Mouse (Mus musculus): ENCODE data around the gene Zcchc7. TPM values are rescaled to one million over a fixed set of nuclear protein-coding genes. Genes with fewer than 3 reads are reported as not detected.

Gene Zcchc7
- polyA plus RNA-seq, 1 experiment, result 3.5 TPM

DNA sequence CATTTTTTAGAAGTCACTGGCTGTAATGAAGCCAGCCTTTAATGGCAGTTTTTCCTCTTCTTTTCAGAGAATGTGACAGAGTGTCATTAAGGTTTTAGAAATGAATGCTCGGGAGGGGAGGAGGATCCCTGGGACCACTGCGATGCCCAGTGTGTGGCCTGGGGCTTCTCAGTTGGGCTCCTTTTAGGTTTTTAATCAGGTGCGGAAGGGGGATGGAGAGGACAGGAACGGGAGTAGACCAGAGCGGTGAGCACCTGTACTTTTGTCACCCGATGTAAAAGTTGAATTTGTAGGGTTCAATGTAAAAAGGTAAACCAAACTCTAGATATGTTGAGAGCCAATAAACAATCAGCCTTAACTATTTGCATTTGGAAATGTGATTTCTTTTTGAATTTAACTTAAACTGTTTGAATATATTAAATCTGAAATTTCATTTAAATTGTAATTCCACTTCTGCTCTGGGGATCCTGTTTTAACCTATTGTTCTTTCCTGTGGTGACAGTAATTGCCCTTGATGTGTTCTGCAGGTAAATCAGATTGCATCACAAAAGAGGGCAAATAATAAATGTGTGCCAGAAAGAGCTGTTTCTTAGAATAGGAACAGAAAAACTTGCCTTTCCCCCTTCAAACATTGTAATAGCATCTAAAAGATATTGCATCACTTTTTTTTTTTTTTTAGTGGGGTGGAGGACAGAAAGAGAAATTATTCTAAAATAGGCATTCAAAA, 28.1 kb downstream of the Zcchc7 start:
- no peak overlapping the region for H3K4me3 ChIP-seq (ENCODE audit: low read depth, low read length)
- WGBS, result 87% methylated on average over 6 of the region's 6 CpGs
- H3K27ac ChIP-seq (ENCODE audit: insufficient read depth, low read depth, low read length), result no peak overlapping the region
- TF ChIP-seq POLR2A (IDR thresholded peaks at IDR 0.05; ENCODE audit: low read depth, low read length) (no peak), CTCF (IDR thresholded peaks at IDR 0.05; ENCODE audit: extremely low read depth, insufficient read length, insufficient replicate concordance, low read depth, low read length) (no peak)
- peaks cover 2% of the 10 kb centered on the region; the same call in 1 of the 2 replicates for H3K36me3 ChIP-seq (ENCODE audit: control insufficient read depth, insufficient read depth, low read length)
- no peaks in the 10 kb centered on the region for H3K4me1 ChIP-seq (ENCODE audit: control insufficient read depth, insufficient read depth, insufficient read length, low read length)
- H3K27me3 ChIP-seq (ENCODE audit: control insufficient read depth, insufficient read depth, low read length), result no peaks in the 10 kb centered on the region

DNA sequence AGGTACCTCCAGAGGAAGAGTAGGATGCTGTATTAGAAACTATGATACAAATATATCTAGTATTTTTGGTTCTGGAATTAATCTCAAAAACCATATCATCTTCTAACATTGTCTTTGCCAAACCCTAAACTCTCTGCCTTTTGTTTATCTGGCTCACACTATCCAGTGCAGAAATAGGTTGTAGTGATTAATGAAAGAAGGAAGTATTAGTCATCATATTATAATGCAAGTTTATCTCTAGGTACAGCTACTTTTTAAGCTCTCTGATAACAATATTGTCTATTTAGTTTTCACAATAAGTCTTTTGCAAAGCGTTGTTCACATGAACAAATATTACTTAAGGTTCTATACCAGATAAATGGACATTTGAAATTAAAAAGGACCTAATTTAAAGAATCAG, 57.2 kb downstream of the Zcchc7 start:
- Histone ChIP-seq H3K36me3 (ENCODE audit: control insufficient read depth, insufficient read depth, low read length) (peaks cover 5% of the 10 kb centered on the region; the same call in 1 of the 2 replicates), H3K4me3 (ENCODE audit: low read depth, low read length) (no peak overlapping the region), H3K27ac (ENCODE audit: insufficient read depth, low read depth, low read length) (no peak overlapping the region), H3K4me1 (ENCODE audit: control insufficient read depth, insufficient read depth, insufficient read length, low read length) (no peaks in the 10 kb centered on the region), H3K27me3 (ENCODE audit: control insufficient read depth, insufficient read depth, low read length) (no peaks in the 10 kb centered on the region)
- 18% methylated on average over 1 of the region's 1 CpGs for WGBS
- TF ChIP-seq CTCF (IDR thresholded peaks at IDR 0.05; ENCODE audit: extremely low read depth, insufficient read length, insufficient replicate concordance, low read depth, low read length), result no peak
- no peak for TF ChIP-seq POLR2A (IDR thresholded peaks at IDR 0.05; ENCODE audit: low read depth, low read length)

DNA sequence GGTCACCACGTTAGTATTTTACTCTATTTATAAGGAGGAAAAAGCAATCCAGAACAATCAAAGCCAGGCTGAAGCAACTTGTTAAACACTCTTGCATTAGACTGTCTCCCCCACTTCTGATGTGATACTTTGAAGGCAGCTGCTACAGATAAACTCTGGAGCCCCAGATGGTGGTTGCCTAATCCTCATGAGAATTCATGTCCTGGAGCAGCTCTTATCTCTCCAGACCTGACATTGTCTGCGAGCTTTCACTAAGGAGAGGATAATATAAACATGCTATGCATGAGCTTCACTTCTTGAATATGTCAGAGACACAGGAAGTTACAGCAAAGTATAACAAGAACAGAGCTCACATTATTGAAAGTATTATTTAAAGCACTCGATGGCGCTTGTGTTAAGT, 58.1 kb downstream of the Zcchc7 start:
- H3K4me1 ChIP-seq (ENCODE audit: control insufficient read depth, insufficient read depth, insufficient read length, low read length), result no peaks in the 10 kb centered on the region
- TF ChIP-seq CTCF (IDR thresholded peaks at IDR 0.05; ENCODE audit: extremely low read depth, insufficient read length, insufficient replicate concordance, low read depth, low read length) (no peak), POLR2A (IDR thresholded peaks at IDR 0.05; ENCODE audit: low read depth, low read length) (no peak)
- H3K36me3 ChIP-seq (ENCODE audit: control insufficient read depth, insufficient read depth, low read length), result peaks cover 5% of the 10 kb centered on the region; the same call in 1 of the 2 replicates
- WGBS, result 53% methylated on average over 4 of the region's 4 CpGs
- no peaks in the 10 kb centered on the region for H3K27me3 ChIP-seq (ENCODE audit: control insufficient read depth, insufficient read depth, low read length)
- no peak overlapping the region for H3K4me3 ChIP-seq (ENCODE audit: low read depth, low read length)
- H3K27ac ChIP-seq (ENCODE audit: insufficient read depth, low read depth, low read length), result no peak overlapping the region

DNA sequence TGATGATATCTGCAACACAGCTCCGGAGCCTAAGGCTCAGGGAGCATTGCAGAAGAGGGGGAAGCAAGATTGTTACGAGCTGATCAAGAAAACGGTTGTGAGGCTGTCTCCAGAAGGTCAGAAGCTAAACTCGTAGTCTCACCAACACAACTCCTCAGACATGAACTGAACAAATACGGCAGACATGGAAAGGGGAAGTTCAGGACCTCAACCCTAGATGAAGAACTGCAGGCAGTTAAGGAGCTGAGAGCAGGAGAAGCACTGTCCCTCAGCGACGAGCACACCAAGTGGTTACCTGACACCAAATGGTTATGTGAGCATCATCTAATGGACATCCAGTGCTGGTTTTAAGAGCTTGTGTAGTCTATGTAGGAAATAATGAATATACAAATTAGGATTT, 60.9 kb downstream of the Zcchc7 start:
- Histone ChIP-seq H3K27me3 (ENCODE audit: control insufficient read depth, insufficient read depth, low read length) (no peaks in the 10 kb centered on the region), H3K4me1 (ENCODE audit: control insufficient read depth, insufficient read depth, insufficient read length, low read length) (no peaks in the 10 kb centered on the region), H3K36me3 (ENCODE audit: control insufficient read depth, insufficient read depth, low read length) (peaks cover 5% of the 10 kb centered on the region; the same call in 1 of the 2 replicates), H3K4me3 (ENCODE audit: low read depth, low read length) (no peak overlapping the region), H3K27ac (ENCODE audit: insufficient read depth, low read depth, low read length) (no peak overlapping the region)
- WGBS, result 77% methylated on average over 7 of the region's 7 CpGs
- TF ChIP-seq CTCF (IDR thresholded peaks at IDR 0.05; ENCODE audit: extremely low read depth, insufficient read length, insufficient replicate concordance, low read depth, low read length) (no peak), POLR2A (IDR thresholded peaks at IDR 0.05; ENCODE audit: low read depth, low read length) (no peak)

DNA sequence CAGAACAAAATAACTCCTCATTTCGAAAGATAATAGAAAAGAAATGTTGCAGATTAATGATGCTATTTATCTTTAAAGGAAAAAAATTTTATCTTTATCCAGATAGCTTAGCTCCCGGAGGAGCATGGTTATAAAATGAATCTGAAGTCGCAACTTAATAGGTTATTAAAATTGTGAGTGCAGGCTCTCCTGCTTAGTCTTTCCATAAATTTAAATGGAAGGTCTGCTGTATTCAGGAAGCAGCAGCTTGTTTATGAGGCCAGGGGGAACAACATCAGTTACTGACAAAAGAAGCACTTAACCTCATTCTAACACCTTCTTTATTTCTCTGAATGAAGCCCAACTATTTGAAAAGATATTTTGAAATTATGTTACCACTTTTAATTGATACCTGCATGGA, 74.9 kb downstream of the Zcchc7 start:
- TF ChIP-seq POLR2A (IDR thresholded peaks at IDR 0.05; ENCODE audit: low read depth, low read length) (no peak), CTCF (IDR thresholded peaks at IDR 0.05; ENCODE audit: extremely low read depth, insufficient read length, insufficient replicate concordance, low read depth, low read length) (no peak)
- Histone ChIP-seq H3K4me1 (ENCODE audit: control insufficient read depth, insufficient read depth, insufficient read length, low read length) (no peaks in the 10 kb centered on the region), H3K27me3 (ENCODE audit: control insufficient read depth, insufficient read depth, low read length) (no peaks in the 10 kb centered on the region), H3K4me3 (ENCODE audit: low read depth, low read length) (no peak overlapping the region), H3K27ac (ENCODE audit: insufficient read depth, low read depth, low read length) (no peak overlapping the region), H3K36me3 (ENCODE audit: control insufficient read depth, insufficient read depth, low read length) (no peaks in the 10 kb centered on the region)
- WGBS, result 73% methylated on average over 3 of the region's 3 CpGs

DNA sequence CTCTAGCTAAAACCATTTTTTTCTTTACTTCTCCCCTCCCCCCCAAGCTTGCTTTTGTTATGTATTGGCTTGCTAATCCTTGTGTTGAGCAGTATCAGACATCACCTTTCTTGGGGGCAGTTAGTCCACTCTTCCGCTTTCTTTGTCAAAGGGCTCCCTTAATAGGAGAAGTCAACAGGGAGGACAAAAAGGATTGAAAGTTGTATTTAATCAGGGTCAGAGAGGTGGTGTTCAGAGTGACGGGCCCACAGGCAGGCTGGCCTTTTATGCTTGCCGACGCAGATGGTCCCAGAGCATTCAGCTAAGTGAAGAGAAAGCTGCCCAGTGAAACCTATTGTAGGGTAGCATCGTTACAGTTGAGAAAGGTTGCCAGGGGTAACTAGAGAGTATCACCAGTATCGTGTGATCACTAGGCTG, 96.2 kb downstream of the Zcchc7 start:
- Histone ChIP-seq H3K4me1 (ENCODE audit: control insufficient read depth, insufficient read depth, insufficient read length, low read length) (no peaks in the 10 kb centered on the region), H3K4me3 (ENCODE audit: low read depth, low read length) (no peak overlapping the region), H3K27me3 (ENCODE audit: control insufficient read depth, insufficient read depth, low read length) (no peaks in the 10 kb centered on the region), H3K36me3 (ENCODE audit: control insufficient read depth, insufficient read depth, low read length) (no peaks in the 10 kb centered on the region), H3K27ac (ENCODE audit: insufficient read depth, low read depth, low read length) (no peak overlapping the region)
- 81% methylated on average over 6 of the region's 6 CpGs for WGBS
- TF ChIP-seq CTCF (IDR thresholded peaks at IDR 0.05; ENCODE audit: extremely low read depth, insufficient read length, insufficient replicate concordance, low read depth, low read length) (no peak), POLR2A (IDR thresholded peaks at IDR 0.05; ENCODE audit: low read depth, low read length) (no peak)

DNA sequence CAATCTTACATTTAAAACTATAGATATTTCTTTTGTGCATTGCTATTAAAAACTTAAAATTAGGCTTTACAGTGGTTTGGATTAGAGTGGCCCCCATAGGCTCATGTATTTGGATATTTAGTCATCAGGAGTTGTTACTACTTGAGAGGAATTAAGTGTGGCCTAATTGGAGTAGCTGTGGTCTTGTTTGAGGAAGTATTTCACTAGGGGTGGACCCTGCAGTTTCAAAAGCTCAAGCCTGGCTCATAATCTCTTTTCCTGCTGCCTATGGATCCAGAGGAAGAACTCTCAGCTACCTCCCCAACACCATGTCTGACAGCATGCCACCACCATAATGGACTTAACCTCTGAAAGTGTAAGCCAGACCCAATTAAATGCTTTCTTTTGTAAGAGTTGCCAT, 115.9 kb downstream of the Zcchc7 start:
- no peaks in the 10 kb centered on the region for H3K4me1 ChIP-seq (ENCODE audit: control insufficient read depth, insufficient read depth, insufficient read length, low read length)
- no peaks in the 10 kb centered on the region for H3K27me3 ChIP-seq (ENCODE audit: control insufficient read depth, insufficient read depth, low read length)
- no peaks in the 10 kb centered on the region for H3K36me3 ChIP-seq (ENCODE audit: control insufficient read depth, insufficient read depth, low read length)
- no peak overlapping the region for H3K4me3 ChIP-seq (ENCODE audit: low read depth, low read length)
- H3K27ac ChIP-seq (ENCODE audit: insufficient read depth, low read depth, low read length), result no peak overlapping the region
- no peak for TF ChIP-seq CTCF (IDR thresholded peaks at IDR 0.05; ENCODE audit: extremely low read depth, insufficient read length, insufficient replicate concordance, low read depth, low read length)
- TF ChIP-seq POLR2A (IDR thresholded peaks at IDR 0.05; ENCODE audit: low read depth, low read length), result no peak

Measured in small intestine, adult 2 months (tissue).